Mouse (Mus musculus): ENCODE measurements around the gene Rexo4. TPM values are rescaled to one million over a fixed set of nuclear protein-coding genes. Genes with fewer than 3 reads are reported as not detected.
A peak's percentile ranks its signal among the peaks of the same experiment; 100 is the strongest.

Gene Rexo4
- polyA plus RNA-seq, 1 experiment: 35.7 TPM

DNA sequence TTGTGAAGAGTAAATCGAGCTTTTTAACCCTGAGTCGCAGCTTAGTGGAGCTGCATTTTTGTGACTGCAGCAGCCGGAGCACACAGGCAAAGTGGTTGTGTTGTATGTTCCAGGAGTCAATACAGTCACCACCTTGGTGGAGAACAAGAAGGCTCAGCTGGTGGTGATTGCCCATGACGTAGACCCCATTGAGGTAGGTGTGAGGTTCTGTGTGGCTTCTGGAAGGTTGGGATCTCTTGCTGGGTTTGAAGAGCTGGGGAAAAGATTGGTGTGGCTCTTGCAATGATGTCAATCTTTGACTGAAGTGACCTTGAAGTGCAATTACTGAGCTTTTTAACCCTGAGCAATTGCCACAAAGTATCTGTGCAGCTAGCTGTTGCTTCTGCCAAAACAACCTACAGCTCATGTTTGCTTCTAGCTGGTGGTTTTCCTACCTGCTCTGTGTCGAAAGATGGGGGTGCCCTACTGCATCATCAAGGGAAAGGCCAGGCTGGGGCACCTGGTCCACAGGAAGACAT is 51.9 kb downstream of the Rexo4 start:
- Histone ChIP-seq H3K9me3 (no peaks in the 10 kb centered on the region), H3K4me1 (peaks cover 87% of the 10 kb centered on the region), H3K36me3 (replicated peaks; ENCODE audit: low read length) (peaks cover 58% of the 10 kb centered on the region), H3K4me3 (replicated peaks) (peak overlapping the region; percentile 100), H3K27me3 (replicated peaks) (no peaks in the 10 kb centered on the region)
- TF ChIP-seq GATA1 (IDR thresholded peaks at IDR 0.05; ENCODE audit: borderline replicate concordance, low read length) (no peak), FLI1 (IDR thresholded peaks at IDR 0.05; ENCODE audit: low read length) (no peak)

DNA sequence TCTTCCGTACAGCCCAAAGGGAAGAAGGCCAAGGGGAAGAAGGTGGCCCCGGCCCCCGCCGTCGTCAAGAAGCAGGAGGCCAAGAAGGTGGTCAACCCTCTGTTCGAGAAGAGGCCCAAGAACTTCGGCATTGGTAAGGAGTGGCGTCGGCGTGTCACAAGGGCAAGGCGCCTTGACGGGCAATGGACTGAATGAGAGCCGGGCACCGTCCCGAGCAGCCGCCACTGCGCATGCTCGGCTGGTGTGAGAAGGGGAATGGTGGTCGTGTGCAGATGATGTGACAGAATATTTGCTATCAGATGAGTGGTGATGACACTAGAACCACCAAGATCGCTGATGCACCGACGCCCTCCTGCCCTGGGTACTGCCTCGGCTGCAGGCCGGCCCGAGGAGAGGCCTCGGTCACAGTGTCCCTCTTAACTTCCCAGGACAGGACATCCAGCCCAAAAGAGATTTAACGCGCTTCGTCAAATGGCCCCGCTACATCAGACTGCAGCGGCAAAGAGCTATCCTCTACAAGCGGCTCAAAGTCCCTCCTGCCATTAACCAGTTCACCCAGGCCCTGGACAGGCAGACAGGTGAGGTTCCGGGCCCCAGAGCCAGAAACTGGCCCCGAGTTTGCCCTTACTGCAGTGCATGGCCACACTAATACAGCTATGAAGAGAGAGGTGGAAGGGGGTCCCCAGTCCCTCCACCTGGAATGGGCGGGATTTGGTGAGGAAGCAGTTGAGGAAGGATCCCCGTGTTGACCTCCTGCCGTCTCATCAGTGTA is 53.0 kb downstream of the Rexo4 start:
- Histone ChIP-seq H3K4me3 (replicated peaks) (peak overlapping the region; percentile 100), H3K9me3 (no peaks in the 10 kb centered on the region), H3K27me3 (replicated peaks) (no peaks in the 10 kb centered on the region), H3K4me1 (peaks cover 87% of the 10 kb centered on the region), H3K36me3 (replicated peaks; ENCODE audit: low read length) (peaks cover 67% of the 10 kb centered on the region)
- no peak for TF ChIP-seq FLI1 (IDR thresholded peaks at IDR 0.05; ENCODE audit: low read length)
- no peak for TF ChIP-seq GATA1 (IDR thresholded peaks at IDR 0.05; ENCODE audit: borderline replicate concordance, low read length)

DNA sequence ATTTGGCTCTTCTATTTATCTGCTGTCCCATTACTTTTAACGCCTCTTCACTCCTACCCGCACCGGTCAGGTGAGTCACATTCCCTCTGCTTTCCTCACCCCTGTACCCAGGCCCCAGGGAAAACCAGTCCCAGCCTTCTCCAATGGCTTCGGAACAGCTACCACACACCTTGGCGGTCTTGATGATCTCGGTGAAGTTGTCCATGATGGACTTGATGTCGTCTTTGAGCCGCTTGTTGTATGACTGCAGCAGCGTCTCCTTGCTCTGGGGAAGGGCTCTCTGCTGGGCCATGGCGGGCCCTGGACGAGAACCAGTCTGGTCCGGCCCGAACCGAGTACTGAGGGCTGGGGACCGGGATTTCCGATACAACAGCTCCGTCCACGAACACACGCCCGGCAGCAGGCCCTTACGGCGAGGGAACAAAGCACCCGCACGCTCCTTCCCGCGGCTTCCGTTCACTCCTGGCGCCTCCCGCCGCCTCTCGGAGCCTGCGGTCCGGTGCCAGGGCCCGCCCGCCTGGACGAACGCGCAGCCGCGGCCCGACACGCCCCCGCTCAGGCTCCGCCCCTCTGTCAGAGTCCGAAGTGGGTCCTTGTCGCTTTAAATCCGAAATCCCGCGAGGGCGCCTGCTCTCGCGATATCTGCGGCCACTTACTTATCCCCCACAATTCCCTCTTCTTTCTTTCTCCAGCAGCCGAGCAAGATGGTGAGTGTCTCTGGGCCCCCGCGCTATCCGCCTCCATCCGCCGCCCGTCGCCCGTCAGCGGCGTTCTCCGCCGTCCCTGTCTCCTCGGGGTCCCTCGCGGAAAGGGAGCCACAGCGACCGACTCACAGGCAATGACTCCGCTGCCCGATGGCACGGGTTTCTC is 53.8 kb downstream of the Rexo4 start, which contains the start of the genes Med22 and Rpl7a:
TSS of gene Med22 (minus strand) at position 554 of the 870 bp plus-strand sequence.
TSS of gene Rpl7a (plus strand) at position 641 of the 870 bp plus-strand sequence.
- Histone ChIP-seq H3K4me3 (replicated peaks) (peak within 1 kb of the TSS; percentile 100), H3K4me1 (peaks cover 87% of the 10 kb centered on the region), H3K36me3 (replicated peaks; ENCODE audit: low read length) (peaks cover 75% of the 10 kb centered on the region), H3K27me3 (replicated peaks) (no peaks in the 10 kb centered on the region), H3K9me3 (no peaks in the 10 kb centered on the region)
- TF ChIP-seq GATA1 (IDR thresholded peaks at IDR 0.05; ENCODE audit: borderline replicate concordance, low read length): no peak
- no peak for TF ChIP-seq FLI1 (IDR thresholded peaks at IDR 0.05; ENCODE audit: low read length)

DNA sequence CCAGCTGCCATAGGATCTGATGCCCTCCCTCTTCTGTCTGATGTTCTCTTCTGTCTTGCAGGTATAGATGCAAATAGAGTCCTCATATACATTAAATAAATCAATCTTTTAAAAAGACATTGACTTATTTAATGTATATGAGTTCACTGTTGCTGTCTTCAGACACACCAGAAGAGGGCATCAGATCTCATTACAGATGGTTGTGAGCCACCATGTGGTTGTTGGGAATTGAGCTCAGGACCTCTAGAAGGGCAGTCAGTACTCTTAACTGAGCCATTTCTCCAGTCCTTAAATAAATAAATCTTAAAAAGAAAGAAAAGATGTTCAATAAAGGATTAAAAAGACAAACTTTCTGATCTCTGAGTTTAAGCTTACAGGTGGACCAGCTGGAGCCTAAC is 54.8 kb downstream of the Rexo4 start:
- TF ChIP-seq GATA1 (IDR thresholded peaks at IDR 0.05; ENCODE audit: borderline replicate concordance, low read length) (no peak), FLI1 (IDR thresholded peaks at IDR 0.05; ENCODE audit: low read length) (no peak)
- Histone ChIP-seq H3K27me3 (replicated peaks) (no peaks in the 10 kb centered on the region), H3K4me1 (peaks cover 87% of the 10 kb centered on the region), H3K9me3 (no peaks in the 10 kb centered on the region), H3K36me3 (replicated peaks; ENCODE audit: low read length) (peaks cover 78% of the 10 kb centered on the region), H3K4me3 (replicated peaks) (peak overlapping the region; percentile 100)

DNA sequence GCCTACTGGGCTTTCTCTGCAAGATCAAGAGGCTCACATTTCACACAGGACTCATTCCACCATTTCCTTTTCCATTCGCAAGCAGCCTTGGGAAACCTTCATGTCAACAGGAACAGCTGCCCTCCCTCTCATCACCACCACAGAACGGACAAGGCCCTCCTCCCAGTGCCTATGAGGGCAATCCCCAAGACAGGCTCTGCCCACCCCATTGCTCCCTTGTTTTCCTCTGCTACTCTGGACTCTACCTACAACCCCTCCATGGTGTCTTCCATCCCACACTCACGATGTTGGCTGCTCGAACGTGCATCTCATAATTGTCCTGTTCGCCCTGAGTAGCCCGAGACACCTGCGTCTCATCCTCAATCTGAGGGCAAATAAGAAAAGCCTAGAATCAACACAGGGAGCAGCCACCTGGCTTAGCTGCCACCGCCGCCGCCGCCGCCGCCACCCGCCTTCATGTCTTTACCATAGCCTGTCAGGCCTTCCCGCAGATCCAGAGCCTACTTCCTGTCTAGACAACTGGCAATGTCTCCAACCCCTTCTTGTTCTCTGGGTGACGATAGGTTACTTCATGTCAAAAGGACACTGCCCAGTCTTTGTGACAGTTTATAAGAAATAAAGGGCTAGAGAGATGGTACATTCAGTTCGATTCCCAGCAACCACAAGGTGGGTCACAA is 55.3 kb downstream of the Rexo4 start:
- peaks cover 87% of the 10 kb centered on the region for H3K4me1 ChIP-seq
- no peaks in the 10 kb centered on the region for H3K9me3 ChIP-seq
- TF ChIP-seq GATA1 (IDR thresholded peaks at IDR 0.05; ENCODE audit: borderline replicate concordance, low read length) (no peak), FLI1 (IDR thresholded peaks at IDR 0.05; ENCODE audit: low read length) (no peak)
- H3K4me3 ChIP-seq (replicated peaks): peak overlapping the region; percentile 100
- H3K36me3 ChIP-seq (replicated peaks; ENCODE audit: low read length): peaks cover 73% of the 10 kb centered on the region
- no peaks in the 10 kb centered on the region for H3K27me3 ChIP-seq (replicated peaks)

DNA sequence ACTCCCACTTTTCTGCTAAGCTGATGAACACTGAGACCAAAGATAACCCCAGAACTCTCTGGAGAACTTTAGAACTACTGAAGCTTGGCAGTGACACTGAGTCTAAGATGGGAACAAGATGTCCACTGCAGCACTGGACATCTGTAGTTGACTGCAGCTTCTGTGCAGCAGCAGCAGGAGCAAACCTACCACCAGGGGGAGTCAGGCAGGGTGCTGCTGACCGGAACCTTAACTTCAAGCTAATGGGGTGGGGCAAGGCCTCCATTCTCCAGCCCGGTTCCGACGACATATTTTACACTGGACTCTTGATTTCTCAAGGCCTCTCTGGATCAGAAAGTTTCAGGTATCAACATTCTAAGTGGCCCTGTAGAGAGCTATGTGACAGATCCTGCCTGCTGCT is 57.1 kb downstream of the Rexo4 start:
- H3K4me3 ChIP-seq (replicated peaks): no peak overlapping the region
- no peaks in the 10 kb centered on the region for H3K9me3 ChIP-seq
- peaks cover 56% of the 10 kb centered on the region for H3K36me3 ChIP-seq (replicated peaks; ENCODE audit: low read length)
- H3K27me3 ChIP-seq (replicated peaks): no peaks in the 10 kb centered on the region
- TF ChIP-seq GATA1 (IDR thresholded peaks at IDR 0.05; ENCODE audit: borderline replicate concordance, low read length) (no peak), FLI1 (IDR thresholded peaks at IDR 0.05; ENCODE audit: low read length) (no peak)
- H3K4me1 ChIP-seq: peaks cover 85% of the 10 kb centered on the region

DNA sequence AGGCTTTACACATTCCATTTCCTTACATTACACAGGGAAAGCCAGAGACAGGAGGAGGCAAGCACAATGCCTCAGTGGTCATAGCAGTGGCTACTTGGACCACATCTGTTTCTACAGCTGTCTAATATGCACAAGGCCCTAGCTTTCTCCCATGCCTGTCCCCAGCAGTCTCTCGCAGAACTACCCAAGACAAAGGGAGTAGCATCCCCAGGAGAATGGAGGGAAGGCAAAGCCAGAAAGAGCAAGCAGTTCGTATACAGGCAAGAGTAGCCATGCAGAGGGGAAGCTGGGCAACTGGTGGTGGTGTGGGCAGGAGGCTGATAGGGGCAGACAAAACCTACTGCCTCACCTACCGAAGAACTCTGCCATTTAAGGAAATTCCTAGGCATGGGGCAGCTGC is 57.8 kb downstream of the Rexo4 start:
- Histone ChIP-seq H3K4me1 (peaks cover 85% of the 10 kb centered on the region), H3K9me3 (no peaks in the 10 kb centered on the region), H3K36me3 (replicated peaks; ENCODE audit: low read length) (peaks cover 49% of the 10 kb centered on the region), H3K27me3 (replicated peaks) (no peaks in the 10 kb centered on the region), H3K4me3 (replicated peaks) (no peak overlapping the region)
- no peak for TF ChIP-seq FLI1 (IDR thresholded peaks at IDR 0.05; ENCODE audit: low read length)

DNA sequence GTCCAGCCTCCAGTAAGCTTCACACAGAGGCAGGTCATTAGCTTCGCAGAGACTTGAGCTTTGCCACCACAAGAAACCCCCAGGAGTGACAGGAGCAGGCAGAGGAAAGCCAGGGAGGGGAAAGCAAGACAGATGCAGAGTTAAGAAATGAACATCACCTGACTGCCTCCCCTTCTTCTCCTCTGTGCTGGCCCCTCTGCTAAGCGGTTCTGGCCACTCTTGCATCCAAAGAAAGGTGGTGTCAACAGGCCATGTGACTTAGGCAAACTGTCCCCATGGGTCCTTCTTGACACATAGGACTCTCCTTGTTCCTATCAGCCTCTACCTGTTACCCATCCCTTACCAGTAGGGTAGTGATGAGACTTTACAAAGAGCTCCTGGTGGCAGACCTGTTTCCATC is 58.2 kb downstream of the Rexo4 start:
- TF ChIP-seq GATA1 (IDR thresholded peaks at IDR 0.05; ENCODE audit: borderline replicate concordance, low read length): no peak
- no peak for TF ChIP-seq FLI1 (IDR thresholded peaks at IDR 0.05; ENCODE audit: low read length)
- Histone ChIP-seq H3K4me1 (peaks cover 86% of the 10 kb centered on the region), H3K4me3 (replicated peaks) (no peak overlapping the region), H3K9me3 (no peaks in the 10 kb centered on the region), H3K27me3 (replicated peaks) (no peaks in the 10 kb centered on the region), H3K36me3 (replicated peaks; ENCODE audit: low read length) (peaks cover 45% of the 10 kb centered on the region)

Other genes starting within 250 kb of the Rexo4 start
- gene Abo, start 99.4 kb downstream of the Rexo4 start, polyA plus RNA-seq (2012; ENCODE audit: insufficient read depth, low replicate concordance): not detected in 2 replicates
- gene Surf6, start 61.5 kb downstream of the Rexo4 start, polyA plus RNA-seq (2012; ENCODE audit: insufficient read depth, low replicate concordance): 6.2 and 13.6 TPM in 2 replicates
- gene Med22, start 53.7 kb downstream of the Rexo4 start, polyA plus RNA-seq (2012; ENCODE audit: insufficient read depth, low replicate concordance): 29.1 and 39.9 TPM in 2 replicates
- gene Rpl7a, start 53.6 kb downstream of the Rexo4 start, polyA plus RNA-seq (2012; ENCODE audit: insufficient read depth, low replicate concordance): 873 and 5,014 TPM in 2 replicates
- 3.6 and 5.9 TPM in 2 replicates for gene Surf2, start 48.0 kb downstream of the Rexo4 start, polyA plus RNA-seq (2012; ENCODE audit: insufficient read depth, low replicate concordance)
- gene Surf1, start 47.9 kb downstream of the Rexo4 start, polyA plus RNA-seq (2012; ENCODE audit: insufficient read depth, low replicate concordance): 14.4 and 22.6 TPM in 2 replicates
- gene Surf4, start 30.5 kb downstream of the Rexo4 start, polyA plus RNA-seq (2012; ENCODE audit: insufficient read depth, low replicate concordance): 144 and 194 TPM in 2 replicates
- gene Stkld1, start 30.3 kb downstream of the Rexo4 start, polyA plus RNA-seq (2012; ENCODE audit: insufficient read depth, low replicate concordance): 0.03 TPM in 1 of 2 replicates, not detected in the other
- not detected in 2 replicates for gene Adamts13, start 9.0 kb upstream of the Rexo4 start, polyA plus RNA-seq (2012; ENCODE audit: insufficient read depth, low replicate concordance)
- 7.0 and 8.3 TPM in 2 replicates for gene Cacfd1, start 45.5 kb upstream of the Rexo4 start, polyA plus RNA-seq (2012; ENCODE audit: insufficient read depth, low replicate concordance)
- gene Slc2a6, start 63.6 kb upstream of the Rexo4 start, polyA plus RNA-seq (2012; ENCODE audit: insufficient read depth, low replicate concordance): 7.2 and 15.1 TPM in 2 replicates
- not detected in 2 replicates for gene Mymk, start 107.8 kb upstream of the Rexo4 start, polyA plus RNA-seq (2012; ENCODE audit: insufficient read depth, low replicate concordance)
- gene Adamtsl2, start 115.0 kb upstream of the Rexo4 start, polyA plus RNA-seq (2012; ENCODE audit: insufficient read depth, low replicate concordance): not detected in 2 replicates
- not detected in 2 replicates for gene Fam163b, start 178.1 kb upstream of the Rexo4 start, polyA plus RNA-seq (2012; ENCODE audit: insufficient read depth, low replicate concordance)
- not detected in 2 replicates for gene Dbh, start 200.8 kb upstream of the Rexo4 start, polyA plus RNA-seq (2012; ENCODE audit: insufficient read depth, low replicate concordance)